Mouse (Mus musculus): ENCODE results near the gene Gm5901.

GRCm38 (mm10) chr7:105399058-105399934, 24.5 kb downstream of the Gm5901 start:
- TF ChIP-seq CTCF (IDR thresholded peaks at IDR 0.05; ENCODE audit: borderline replicate concordance, control insufficient read depth, extremely low read depth, insufficient read depth, low read length, poor library complexity): no peak
- TF ChIP-seq POLR2A (IDR thresholded peaks at IDR 0.05; ENCODE audit: control insufficient read depth, extremely low read depth, insufficient read depth, low read length, poor library complexity): no peak

All from thymus, adult 2 months (tissue).